Comparison of ENCODE assay signal across 15 mouse cellular contexts in the genomic region with DNA sequence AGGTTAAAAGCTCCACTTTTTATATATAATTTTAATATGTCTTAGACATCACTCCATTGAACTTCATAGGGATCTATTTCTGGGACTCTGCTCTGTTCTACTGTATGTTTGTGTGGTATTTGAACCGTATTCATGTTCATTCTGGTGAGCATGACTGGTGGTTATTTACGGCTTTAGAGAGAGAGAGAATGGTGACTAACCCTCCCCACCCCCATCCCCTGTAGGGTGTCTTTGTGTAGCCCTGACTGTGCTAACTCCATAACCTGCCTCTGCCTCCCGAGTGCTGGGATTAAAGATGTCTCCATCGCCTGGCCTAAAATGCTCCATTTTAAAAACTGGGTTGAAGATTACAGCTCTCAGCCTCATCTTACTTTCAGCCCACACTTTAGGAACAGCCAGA.
"Had no signal": no experiment of that assay in that cellular context is flagged by ENCODE, and none has a peak within 500 bp of the region (broad histone marks: within the 10 kb centered on the region; RNA-seq: fewer than 3 reads in every experiment).

No protein-coding gene starts in this region.

- H3K4me2 ChIP-seq: neural tube, embryonic 15.5 days; stomach, embryonic 15.5 days had no signal

- H3K9me3 ChIP-seq: neural tube, embryonic 15.5 days; stomach, embryonic 15.5 days had no signal

- H3K27me3 ChIP-seq: neural tube, embryonic 15.5 days; stomach, embryonic 15.5 days had no signal

- H3K4me1 ChIP-seq: neural tube, embryonic 15.5 days; stomach, embryonic 15.5 days had no signal

- H3K27ac ChIP-seq: neural tube, embryonic 15.5 days; stomach, embryonic 15.5 days; stomach, postnatal 0 days had no signal

- H3K9ac ChIP-seq: neural tube, embryonic 15.5 days; stomach, embryonic 15.5 days had no signal

- H3K4me3 ChIP-seq: neural tube, embryonic 15.5 days; stomach, embryonic 15.5 days had no signal

- DNase-seq: retina, postnatal 1 day; right cerebral cortex, adult 18-20 months; right cerebral cortex, postnatal 14 days; right cerebral cortex, postnatal 25 days; right cerebral cortex, postnatal 4 days; spleen, adult 18-20 months; thymus, adult 18-20 months; thymus, adult 2 months; thymus, postnatal 14 days; thymus, postnatal 25 days; thymus, postnatal 36 days; thymus, postnatal 4 days had no signal
